Mouse (Mus musculus) monocyte, adult 5-6 weeks (primary cell): ENCODE measurements around the gene Slc35g3. TPM values are rescaled to one million over a fixed set of nuclear protein-coding genes. Genes with fewer than 3 reads are reported as not detected.

Experiments
- ATAC-seq: fragments of 153-309, 156-312 bp; replicated peaks from 2 replicates; pipeline ENCODE4 v1.8.0; 2017; ENCODE audit warnings: mild to moderate bottlenecking; ENCODE audit not compliant: low TSS enrichment, insufficient number of reproducible peaks, severe bottlenecking, poor library complexity, low FRiP score
- total RNA-seq: library from RNA; stranded (forward); fragments of 200-1000, 200-491, 200-594 nt; gene quantifications from 3 replicates; pipeline ENCODE4 v1.2.3, GENCODE M21; 2017

Slc35g3 gene
- not detected in 3 replicates for total RNA-seq

- ATAC-seq, result no peak
These were observed at the start of gene Slc35g3 for GRCm38 (mm10) chr11:69761868-69762267. Slc35g3 (minus strand) TSS chr11:69761968.

- no peak for ATAC-seq
These were observed 48.5 kb upstream of the Slc35g3 start for GRCm38 (mm10) chr11:69810280-69810679.

DNA sequence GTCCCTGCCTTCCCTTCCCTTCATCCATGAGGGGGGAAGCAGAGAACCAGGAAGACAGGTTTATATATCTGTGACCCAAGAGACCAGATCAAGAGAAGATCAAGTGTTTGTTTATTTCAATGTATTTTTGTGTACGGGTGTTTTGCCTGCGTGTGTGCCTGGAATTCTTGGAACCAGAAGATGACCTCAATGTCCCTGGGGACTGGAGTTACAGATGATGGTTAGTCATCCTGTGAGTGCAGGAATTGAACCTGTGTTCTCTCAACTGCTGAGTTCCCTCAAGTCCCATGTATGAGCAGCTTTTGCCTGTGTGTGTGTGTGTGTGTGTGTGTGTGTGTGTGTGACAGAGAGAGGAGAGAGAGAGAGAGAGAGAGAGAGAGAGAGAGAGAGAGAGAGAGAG lies 45.9 kb upstream of the Slc35g3 start:
- no peak for ATAC-seq

GRCm38 (mm10) chr11:69806378-69806777 lies 44.6 kb upstream of the Slc35g3 start:
- ATAC-seq, result no peak

DNA sequence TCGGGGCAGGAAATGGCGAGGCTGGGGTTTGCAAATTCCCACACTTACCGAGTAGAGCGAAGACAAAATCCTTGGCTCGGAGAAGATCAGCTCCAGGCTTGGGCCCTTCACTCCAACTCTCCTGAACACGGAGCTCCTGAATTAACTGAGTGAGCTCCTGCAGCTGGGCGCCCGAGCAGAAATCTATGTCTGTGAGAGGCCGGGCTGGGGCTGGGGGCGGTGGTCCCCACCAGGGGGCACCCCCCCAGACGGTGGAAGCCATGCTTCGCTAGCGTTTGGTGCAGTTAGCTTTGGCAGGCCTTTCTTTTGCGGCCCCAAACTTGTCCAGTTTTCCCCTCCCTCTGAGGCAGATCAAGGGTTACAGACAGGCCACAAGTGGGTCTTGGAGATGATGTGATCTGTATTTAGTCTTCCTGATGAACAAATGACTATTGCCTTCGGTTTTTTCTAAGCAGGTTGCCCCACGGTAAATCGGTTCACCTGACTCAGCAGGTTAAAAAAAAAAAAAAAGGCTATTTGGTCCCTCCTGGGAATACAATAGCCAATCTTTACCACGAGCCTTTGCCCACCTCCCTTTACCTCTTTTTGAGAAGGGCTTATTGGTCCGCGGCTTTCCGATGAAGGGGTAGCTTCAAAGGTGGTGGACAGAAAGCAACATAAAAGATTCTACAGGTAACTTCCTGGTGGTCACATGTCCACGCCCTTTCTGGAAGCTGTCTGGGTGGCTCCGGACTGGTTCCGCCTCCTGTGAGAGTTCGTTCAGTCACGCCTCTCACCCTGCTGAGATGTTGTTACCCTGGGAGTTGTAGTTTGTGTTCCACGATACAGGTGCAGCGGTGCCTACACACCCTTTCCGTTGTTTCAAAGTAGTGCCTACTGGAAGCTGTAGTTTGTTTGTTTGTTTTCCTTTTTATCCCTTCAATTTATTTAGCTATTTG lies 43.5 kb upstream of the Slc35g3 start, which contains the start of gene Tmem102:
Tmem102 (minus strand) TSS at position 653 of the 938 bp plus-strand sequence.
- ATAC-seq, result no peak

GRCm38 (mm10) chr11:69804652-69804940 lies 42.8 kb upstream of the Slc35g3 start:
- no peak for ATAC-seq

GRCm38 (mm10) chr11:69803786-69804651 lies 42.3 kb upstream of the Slc35g3 start:
- peak; percentile 36 for ATAC-seq

DNA sequence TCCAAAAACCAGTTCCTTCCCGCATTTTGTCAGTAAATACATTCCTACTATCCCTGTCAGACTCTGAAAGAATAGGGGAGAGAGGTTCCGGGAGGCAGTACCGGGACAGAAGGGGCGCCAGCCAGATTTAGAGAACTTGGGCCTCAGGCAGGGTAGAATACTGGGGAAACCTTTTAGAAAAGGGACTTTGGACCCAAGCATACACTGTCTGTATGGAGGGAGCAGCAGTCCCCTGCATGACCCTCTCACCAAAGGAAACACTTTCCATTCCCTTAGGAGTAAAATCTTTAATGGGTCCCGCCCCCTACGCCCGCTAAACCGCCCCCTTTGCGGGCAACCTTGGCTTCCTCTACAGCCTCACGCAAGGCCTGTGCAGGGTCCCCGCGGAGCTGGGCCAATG lies 41.6 kb upstream of the Slc35g3 start:
- ATAC-seq, result no peak

GRCm38 (mm10) chr11:69802648-69803105 lies 40.9 kb upstream of the Slc35g3 start:
- ATAC-seq, result no peak

- no peak for ATAC-seq
These were observed 39.7 kb upstream of the Slc35g3 start, which contains the start of gene Fgf11 for GRCm38 (mm10) chr11:69801379-69801977. Fgf11 (minus strand) TSS chr11:69801857.

DNA sequence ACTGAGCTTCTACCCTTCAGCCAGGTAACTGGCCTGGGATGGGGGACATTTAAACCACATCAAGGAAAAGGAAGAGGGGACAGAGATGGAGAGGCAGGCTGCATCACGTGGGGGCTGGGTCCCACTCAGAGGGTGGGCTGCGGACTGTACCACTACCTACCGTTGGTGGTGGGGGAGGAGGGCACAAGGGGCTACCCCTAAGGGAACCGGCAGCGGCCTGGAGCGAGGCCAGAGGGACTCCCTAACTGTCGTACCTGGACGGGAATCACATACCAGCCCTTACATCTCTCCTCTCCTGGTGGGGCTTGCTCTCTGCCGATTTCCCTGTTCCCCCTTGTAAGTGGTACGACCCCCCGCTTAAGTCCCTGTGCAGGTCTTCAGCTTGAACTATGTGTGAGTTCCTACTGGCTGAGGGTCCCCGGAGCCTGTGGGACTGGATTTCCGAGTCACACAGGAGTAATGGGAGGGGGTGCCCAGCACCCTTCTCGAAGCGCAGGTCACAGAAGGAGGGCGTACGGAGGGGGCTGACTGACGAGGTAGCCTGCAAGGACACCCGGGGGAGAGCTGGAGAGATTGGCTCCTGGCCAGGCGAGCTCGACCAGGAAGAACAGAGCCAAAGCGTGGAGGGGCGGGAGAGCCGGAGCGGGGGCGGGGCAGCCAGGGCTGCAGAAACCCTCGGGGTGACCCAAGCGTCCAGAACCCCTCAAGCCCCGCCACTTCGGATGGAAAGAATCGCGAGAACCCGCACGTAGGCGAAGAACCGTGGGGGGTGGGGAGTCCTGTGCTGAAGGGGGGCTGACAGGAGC lies 38.8 kb upstream of the Slc35g3 start:
- no peak for ATAC-seq

GRCm38 (mm10) chr11:69800138-69800391 lies 38.3 kb upstream of the Slc35g3 start:
- ATAC-seq, result 0 out of 2 replicates have a peak, but pooled peaks have one; percentile 4

DNA sequence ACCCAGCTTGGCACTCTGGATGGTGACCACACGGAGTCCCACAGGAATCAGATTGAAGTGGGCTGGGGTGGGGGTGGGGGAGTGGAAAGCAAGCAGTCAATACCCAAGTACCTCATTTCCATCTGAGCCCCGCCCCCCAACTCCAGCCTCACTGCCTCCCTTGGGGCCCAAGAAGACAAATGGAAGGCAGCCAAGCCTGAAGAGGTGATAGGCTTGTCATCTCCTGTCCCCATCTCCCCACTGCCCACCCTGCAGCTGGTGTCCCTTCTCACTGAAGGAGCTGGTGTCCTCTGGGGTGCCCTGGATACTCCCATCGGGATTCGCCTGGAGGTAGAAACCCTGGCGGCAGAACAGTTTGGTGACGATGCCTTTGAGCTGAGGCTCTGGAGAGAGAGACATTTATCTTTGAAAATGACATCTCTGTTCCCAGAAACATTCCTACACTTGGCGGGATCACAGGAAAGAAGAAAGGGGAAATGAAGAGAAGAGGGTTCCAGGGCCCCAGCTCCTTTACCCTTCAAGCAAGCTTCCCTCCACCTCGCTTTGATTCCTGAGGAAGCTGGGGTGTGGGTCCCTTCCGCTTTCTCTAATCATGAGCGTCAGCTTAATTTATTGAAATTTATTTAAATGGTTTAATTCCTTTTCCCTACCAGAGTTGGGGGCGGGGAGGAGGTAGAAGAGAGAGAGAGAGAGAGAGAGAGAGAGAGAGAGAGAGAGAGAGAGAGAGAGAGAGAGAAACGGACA lies 37.8 kb upstream of the Slc35g3 start:
- ATAC-seq, result no peak

DNA sequence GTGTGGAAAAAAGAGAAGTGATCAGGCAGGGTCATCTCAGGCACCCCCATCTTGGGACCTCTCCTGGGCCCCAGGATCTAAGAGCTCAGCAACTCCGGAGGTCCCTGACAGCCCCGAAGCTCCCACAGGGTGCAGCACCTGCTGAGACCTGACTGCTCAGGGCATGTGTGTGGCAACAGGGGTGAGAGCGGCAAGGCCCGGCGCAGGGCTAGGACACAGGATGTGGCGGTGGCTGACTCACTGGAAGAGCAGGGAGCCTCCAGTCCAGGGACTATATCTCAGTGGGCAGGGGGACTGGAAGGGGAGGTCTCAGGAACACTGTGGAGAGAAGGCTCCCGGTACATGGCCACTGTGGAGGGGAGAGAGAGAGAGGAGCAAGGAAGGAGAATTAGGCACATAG lies 36.2 kb upstream of the Slc35g3 start:
- ATAC-seq, result no peak

DNA sequence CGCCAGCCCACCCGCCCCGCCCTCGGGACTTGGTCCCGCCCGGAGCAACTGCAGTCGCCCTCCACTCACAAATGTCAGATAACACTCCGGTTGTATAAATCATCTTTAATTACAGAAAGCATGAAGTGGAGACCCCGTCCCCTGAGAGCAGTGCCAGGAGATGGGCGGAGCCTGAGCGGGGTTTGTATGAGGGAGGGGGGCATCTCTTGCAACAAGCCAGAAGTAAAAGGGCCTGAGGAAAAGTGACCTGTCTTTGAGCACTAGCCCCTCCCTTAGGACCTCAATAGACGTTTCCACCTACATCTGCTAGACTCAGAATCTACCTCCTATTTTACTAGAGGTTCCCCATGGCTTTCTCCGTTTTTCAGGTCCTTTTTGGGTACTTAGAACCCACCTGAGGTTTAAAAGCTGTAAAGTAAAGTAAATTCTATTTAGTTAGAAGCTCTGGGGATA lies 34.2 kb upstream of the Slc35g3 start:
- no peak for ATAC-seq

DNA sequence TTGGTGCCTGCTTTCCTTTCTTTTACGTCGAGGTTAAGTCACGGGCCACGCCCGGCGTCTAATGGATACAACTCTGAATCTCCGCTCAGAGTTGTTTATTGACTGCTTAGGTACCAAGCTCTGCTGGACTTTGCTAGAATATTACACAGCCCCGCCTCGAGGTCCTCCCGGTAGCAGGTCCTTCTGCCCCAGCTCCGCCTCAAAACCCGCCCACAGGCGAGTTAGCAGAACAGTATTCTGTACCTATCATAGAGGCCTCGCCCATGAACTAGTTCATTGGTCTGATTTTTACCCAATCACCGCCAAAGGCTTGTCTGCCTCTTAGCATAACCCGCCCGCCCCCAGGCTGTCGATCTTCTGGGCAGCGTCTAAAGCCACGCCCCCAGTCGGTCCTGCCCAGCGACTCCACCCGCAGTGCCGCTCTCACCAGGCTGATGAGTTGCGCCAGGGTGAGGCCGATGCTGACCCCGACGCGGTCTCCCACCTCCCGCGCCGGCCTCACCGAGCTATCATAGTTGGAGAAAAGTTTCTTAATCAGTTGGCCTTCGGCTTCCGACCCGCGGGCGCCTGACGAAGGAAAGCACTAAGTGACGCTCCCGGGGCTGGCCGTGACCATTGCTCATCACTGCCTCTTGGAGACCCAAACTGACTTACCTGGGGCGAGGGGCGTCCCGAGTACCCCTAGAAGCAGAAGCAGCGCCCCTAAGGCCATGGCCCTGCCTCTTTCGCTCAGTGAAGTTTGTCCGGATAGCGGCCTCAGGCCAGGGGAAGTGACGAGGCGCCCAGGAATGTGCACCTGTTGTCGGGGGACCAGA lies 33.6 kb upstream of the Slc35g3 start, which contains the start of gene Chrnb1:
Chrnb1 (minus strand) TSS at position 776 of the 815 bp plus-strand sequence.
- ATAC-seq, result peak; percentile 95

- ATAC-seq, result no peak
These were observed 31.7 kb upstream of the Slc35g3 start for GRCm38 (mm10) chr11:69793429-69793828.
